Mouse (Mus musculus): ENCODE measurements at regions not wholly inside any gene's neighbourhood (a gene's known extent, or its start where the extent isn't known, plus 50 kb on each side); places are given as distances from the start of the nearest gene placed in this dataset.

- Histone ChIP-seq H3K9me3 (ENCODE audit: control insufficient read depth, low read length) (no peaks in the 10 kb centered on the region), H3K4me2 (ENCODE audit: low read length) (peak overlapping the region; percentile 16; the same call in 1 of the 2 replicates), H3K27me3 (replicated peaks; ENCODE audit: control insufficient read depth, insufficient read depth, low read length) (no peaks in the 10 kb centered on the region), H3K4me3 (ENCODE audit: low read length) (no peak overlapping the region), H3K4me1 (ENCODE audit: control insufficient read depth, insufficient read depth, low read depth, low read length) (peaks cover 18% of the 10 kb centered on the region), H3K36me3 (ENCODE audit: control insufficient read depth, insufficient read depth, low read length) (no peaks in the 10 kb centered on the region), H3K27ac (ENCODE audit: low read depth, low read length) (peak overlapping the region; percentile 52), H3K9ac (ENCODE audit: low read depth, low read length) (peak overlapping the region; percentile 14; the same call in 1 of the 2 replicates)
- WGBS, result 4% methylated on average over 7 of the region's 7 CpGs
- ATAC-seq, result peak; percentile 82
These were observed 51.0 kb upstream of the Wnt11 start for GRCm38 (mm10) chr7:98783954-98784353.

GRCm38 (mm10) chr7:98784369-98784931 is 50.5 kb upstream of the Wnt11 start:
- Histone ChIP-seq H3K4me1 (ENCODE audit: control insufficient read depth, insufficient read depth, low read depth, low read length) (peaks cover 18% of the 10 kb centered on the region), H3K27me3 (replicated peaks; ENCODE audit: control insufficient read depth, insufficient read depth, low read length) (no peaks in the 10 kb centered on the region), H3K9ac (ENCODE audit: low read depth, low read length) (peak overlapping the region; percentile 14; the same call in 1 of the 2 replicates), H3K27ac (ENCODE audit: low read depth, low read length) (peak overlapping the region; percentile 52), H3K36me3 (ENCODE audit: control insufficient read depth, insufficient read depth, low read length) (no peaks in the 10 kb centered on the region), H3K4me3 (ENCODE audit: low read length) (no peak overlapping the region), H3K4me2 (ENCODE audit: low read length) (peak overlapping the region; percentile 16; the same call in 1 of the 2 replicates), H3K9me3 (ENCODE audit: control insufficient read depth, low read length) (no peaks in the 10 kb centered on the region)
- 32% methylated on average over 15 of the region's 15 CpGs for WGBS
- ATAC-seq, result peak; percentile 67

All from hindbrain, embryonic 16.5 days (tissue).